Mouse (Mus musculus) mature B cell (primary cell): ENCODE measurements around the gene Rassf1.

Experiments used
- in situ Hi-C: fragments of 300-500 bp; cut with MboI; formaldehyde crosslinking; loops from 2 replicates; pipeline ENCODE4 v1.14.3; 2019

The Rassf1 gene

GRCm38 (mm10) chr9:107541005-107541404 is 10.3 kb upstream of the Rassf1 start:
- in situ Hi-C loops = no loop called here

- in situ Hi-C loops = no loop called here
Measured at GRCm38 (mm10) chr9:107541474-107542351, 9.6 kb upstream of the Rassf1 start, which contains the start of the genes Cyb561d2 and Nprl2. TSS of gene Cyb561d2 (minus strand) at chr9:107542193. TSS of gene Nprl2 (plus strand) at chr9:107542226.

GRCm38 (mm10) chr9:107542352-107542686 is 9.0 kb upstream of the Rassf1 start:
- in situ Hi-C loops = no loop called here

- in situ Hi-C loops = no loop called here
Measured at GRCm38 (mm10) chr9:107542721-107543120, 8.6 kb upstream of the Rassf1 start.

GRCm38 (mm10) chr9:107543299-107543698 is 8.1 kb upstream of the Rassf1 start:
- in situ Hi-C loops = no loop called here

GRCm38 (mm10) chr9:107544196-107544700 is 7.1 kb upstream of the Rassf1 start:
- in situ Hi-C loops = no loop called here

- in situ Hi-C loops = no loop called here
Measured at GRCm38 (mm10) chr9:107544729-107545128, 6.6 kb upstream of the Rassf1 start.

GRCm38 (mm10) chr9:107545199-107545598 is 6.2 kb upstream of the Rassf1 start:
- in situ Hi-C loops = no loop called here

- in situ Hi-C loops = no loop called here
Measured at GRCm38 (mm10) chr9:107545602-107546001, 5.8 kb upstream of the Rassf1 start.

GRCm38 (mm10) chr9:107547026-107547425 is 4.3 kb upstream of the Rassf1 start, which contains the start of gene Zmynd10:
TSS of gene Zmynd10 (plus strand) at chr9:107547298.
- in situ Hi-C loops = no loop called here

- in situ Hi-C loops = no loop called here
Measured at GRCm38 (mm10) chr9:107547957-107548356, 3.4 kb upstream of the Rassf1 start.

- in situ Hi-C loops = no loop called here
Measured at GRCm38 (mm10) chr9:107548820-107549219, 2.5 kb upstream of the Rassf1 start.

GRCm38 (mm10) chr9:107549297-107550074 is 1.9 kb upstream of the Rassf1 start:
- in situ Hi-C loops = no loop called here

- in situ Hi-C loops = no loop called here
Measured at GRCm38 (mm10) chr9:107550491-107551116, 751 bp upstream of the Rassf1 start.

GRCm38 (mm10) chr9:107551890-107552355 is 568 bp downstream of the Rassf1 start:
- in situ Hi-C loops = no loop called here

- in situ Hi-C loops = no loop called here
Measured at GRCm38 (mm10) chr9:107552690-107553393, 1.5 kb downstream of the Rassf1 start.

GRCm38 (mm10) chr9:107553541-107554318 is 2.4 kb downstream of the Rassf1 start:
- in situ Hi-C loops = no loop called here

GRCm38 (mm10) chr9:107554319-107554825 is 3.0 kb downstream of the Rassf1 start:
- in situ Hi-C loops = no loop called here

GRCm38 (mm10) chr9:107555031-107555457 is 3.7 kb downstream of the Rassf1 start:
- in situ Hi-C loops = no loop called here

- in situ Hi-C loops = no loop called here
Measured at GRCm38 (mm10) chr9:107555701-107556100, 4.3 kb downstream of the Rassf1 start.
